Mouse (Mus musculus) kidney, postnatal 0 days (tissue): ENCODE results near the gene Tomm7. TPM values are rescaled to one million over a fixed set of nuclear protein-coding genes. Genes with fewer than 3 reads are reported as not detected.
"Not testable (repeated sequence)": the region's sequence is repeated elsewhere in the genome, so short reads cannot be mapped to it uniquely, and the experiment has no call there.

Experiments used
- ATAC-seq: fragments of 200-750 bp; cut with Nextera tagmentation; replicated peaks from 2 replicates; pipeline ENCODE4 v1.8.0; 2017; ENCODE audit warnings: low read depth, moderate number of reproducible peaks, moderate TSS enrichment, moderate library complexity; ENCODE audit not compliant: low FRiP score
- DNase-seq: peaks from one replicate; pipeline ENCODE4 v3.0.0-alpha.2; 2016; ENCODE audit warnings: low spot score
- H3K27ac ChIP-seq: fragments of 300-500 bp; sonication (generic); 2 replicates; pipeline ENCODE4 v1.5.1; 2014; ENCODE audit warnings: mild to moderate bottlenecking
- H3K27me3 ChIP-seq: fragments of 300-500 bp; sonication (generic); 2 replicates; pipeline ENCODE4 v1.6.1; 2014; ENCODE audit warnings: low read length, mixed read lengths; ENCODE audit not compliant: insufficient read depth
- H3K36me3 ChIP-seq: fragments of 300-500 bp; sonication (generic); 2 replicates; pipeline ENCODE4 v1.6.1; 2014; ENCODE audit warnings: low read length, mixed read lengths; ENCODE audit not compliant: insufficient read depth
- H3K4me1 ChIP-seq: fragments of 300-500 bp; sonication (generic); replicated peaks from 2 replicates; pipeline ENCODE4 v1.6.1; 2014; ENCODE audit warnings: antibody characterized with exemption, low read length, mixed read lengths; ENCODE audit not compliant: insufficient read depth
- H3K4me2 ChIP-seq: fragments of 300-500 bp; sonication (generic); 2 replicates; pipeline ENCODE4 v1.6.1; 2014; ENCODE audit warnings: mild to moderate bottlenecking, low read length, moderate library complexity, mixed read lengths
- H3K4me3 ChIP-seq: fragments of 300-500 bp; sonication (generic); replicated peaks from 2 replicates; pipeline ENCODE4 v1.5.1; 2014; ENCODE audit warnings: low read depth, low read length
- H3K9ac ChIP-seq: fragments of 300-500 bp; sonication (generic); 2 replicates; pipeline ENCODE4 v1.6.1; 2014; ENCODE audit warnings: low read depth, low read length
- H3K9me3 ChIP-seq: fragments of 300-500 bp; sonication (generic); replicated peaks from 2 replicates; pipeline ENCODE4 v1.6.1; 2016; ENCODE audit warnings: low read length, inconsistent platforms, mixed read lengths
- CTCF ChIP-seq: IDR thresholded peaks from 2 replicates; pipeline ENCODE4 v1.5.1; 2016; ENCODE audit warnings: antibody characterized with exemption, low read depth, mild to moderate bottlenecking, moderate library complexity
- WGBS: fragments of 180-500 bp; shearing (Covaris S2); extraction: QIAGEN DNeasy Blood & Tissue Kit; methylation state at CpG from one replicate; pipeline ENCODE4 v1.1.7; 2014; 5-methylcytosine and 5-hydroxymethylcytosine counted together
- polyA plus RNA-seq: library from polyadenylated mRNA; unstranded; fragments of >200 nt; fragmentation: Nextera tagmentation; extraction: Ambion mirVana; gene quantifications from 2 replicates; pipeline ENCODE4 v1.2.1, GENCODE M21; 2015

Gene Tomm7
- polyA plus RNA-seq, 1 experiment from 2014 or later: 137 TPM

GRCm38 (mm10) chr5:23872586-23872985 lies 28.6 kb upstream of the Tomm7 start:
- no peaks in the 10 kb centered on the region for H3K9me3 ChIP-seq
- no peak for DNase-seq
- ATAC-seq: no peak
- no peak for TF ChIP-seq CTCF
- no peak overlapping the region for H3K4me3 ChIP-seq
- H3K27me3 ChIP-seq: no peaks in the 10 kb centered on the region
- H3K4me1 ChIP-seq: no peaks in the 10 kb centered on the region
- no peak overlapping the region for H3K9ac ChIP-seq
- H3K36me3 ChIP-seq: no peaks in the 10 kb centered on the region
- WGBS: 68% methylated on average over 6 of the region's 6 CpGs
- H3K27ac ChIP-seq: no peak overlapping the region
- no peak overlapping the region for H3K4me2 ChIP-seq

GRCm38 (mm10) chr5:23871323-23871722 lies 27.4 kb upstream of the Tomm7 start:
- H3K27ac ChIP-seq, H3K4me1 ChIP-seq, DNase-seq, ATAC-seq, H3K9ac ChIP-seq, H3K4me3 ChIP-seq, H3K4me2 ChIP-seq, H3K36me3 ChIP-seq, H3K9me3 ChIP-seq, H3K27me3 ChIP-seq: not testable (repeated sequence)
- WGBS: 84% methylated on average over 2 of the region's 2 CpGs

DNA sequence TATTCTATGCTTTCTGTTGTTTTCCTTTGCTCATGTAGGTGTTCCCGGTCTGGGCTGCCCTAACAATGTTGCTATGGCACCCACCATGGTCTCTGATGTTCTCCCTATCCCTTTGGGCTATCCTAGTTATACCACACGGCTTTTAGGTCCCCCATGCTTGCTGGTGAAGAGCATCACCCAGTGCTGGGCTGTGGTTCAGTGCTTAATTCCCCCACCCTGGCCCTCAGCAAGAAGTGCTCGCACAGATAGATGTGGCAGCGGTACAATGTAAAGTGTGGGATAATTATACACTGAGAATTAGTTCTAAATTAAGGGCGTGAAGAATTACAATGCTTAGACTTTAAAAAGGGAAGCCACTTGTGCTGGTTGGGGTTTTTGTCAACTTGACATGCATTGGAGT lies 22.0 kb upstream of the Tomm7 start:
- no peak for TF ChIP-seq CTCF
- no peaks in the 10 kb centered on the region for H3K9me3 ChIP-seq
- ATAC-seq (no peak), DNase-seq (no peak)
- no peak overlapping the region for H3K4me2 ChIP-seq
- no peaks in the 10 kb centered on the region for H3K27me3 ChIP-seq
- no peak overlapping the region for H3K4me3 ChIP-seq
- WGBS: 89% methylated on average over 5 of the region's 5 CpGs
- no peaks in the 10 kb centered on the region for H3K4me1 ChIP-seq
- H3K36me3 ChIP-seq: no peaks in the 10 kb centered on the region
- H3K27ac ChIP-seq: no peak overlapping the region
- no peak overlapping the region for H3K9ac ChIP-seq

DNA sequence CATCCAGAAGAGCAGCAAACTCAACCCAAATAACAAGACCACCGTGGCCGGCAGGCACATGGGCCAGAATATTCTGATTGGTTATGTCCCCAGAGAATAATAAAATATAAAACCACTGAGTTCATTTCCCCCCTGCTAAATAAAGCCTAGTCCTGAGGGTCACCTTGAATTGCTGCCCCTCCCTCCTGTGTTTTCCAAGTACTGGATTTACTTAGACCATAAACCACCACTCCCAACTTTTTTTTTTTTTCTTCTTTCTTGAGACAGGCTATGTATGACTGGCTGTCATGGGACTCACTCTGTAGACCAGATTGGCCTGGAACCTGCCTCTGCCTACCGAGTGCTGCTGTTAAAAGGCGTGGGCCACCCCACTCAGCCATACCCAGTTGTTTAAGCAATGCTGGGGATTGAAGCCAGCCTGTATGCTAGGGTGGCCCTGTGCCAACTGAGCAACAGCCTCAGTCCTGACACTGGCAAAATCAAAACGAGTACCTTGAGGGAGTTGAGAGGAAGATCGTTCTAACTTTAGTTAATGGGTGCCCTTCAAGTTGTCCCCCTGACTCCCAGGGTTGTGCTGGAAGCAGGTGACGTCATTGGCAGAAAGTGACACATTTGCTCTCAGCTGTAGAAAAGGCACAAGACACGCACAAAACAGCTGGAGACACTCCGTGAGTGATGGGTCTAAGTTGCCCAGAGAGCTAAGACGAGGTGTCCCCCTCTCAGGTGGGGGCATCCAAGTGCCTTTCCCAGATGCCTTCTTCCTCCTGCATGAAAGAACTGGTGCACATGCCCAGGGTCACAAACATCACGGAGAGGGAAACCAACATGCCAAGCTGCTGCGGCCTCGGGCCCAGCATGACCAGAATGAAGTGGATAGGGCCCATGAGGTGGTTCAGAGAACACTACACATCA lies 20.3 kb upstream of the Tomm7 start:
- DNase-seq: peak; percentile 9
- H3K27ac ChIP-seq: no peak overlapping the region
- 0 out of 2 replicates have a peak, but pooled peaks have one; percentile 33 for ATAC-seq
- no peaks in the 10 kb centered on the region for H3K9me3 ChIP-seq
- H3K4me1 ChIP-seq: no peaks in the 10 kb centered on the region
- no peaks in the 10 kb centered on the region for H3K36me3 ChIP-seq
- H3K9ac ChIP-seq: no peak overlapping the region
- H3K4me3 ChIP-seq: no peak overlapping the region
- no peak overlapping the region for H3K4me2 ChIP-seq
- H3K27me3 ChIP-seq: no peaks in the 10 kb centered on the region
- 76% methylated on average over 13 of the region's 13 CpGs for WGBS
- TF ChIP-seq CTCF: no peak

GRCm38 (mm10) chr5:23863166-23864053 lies 19.4 kb upstream of the Tomm7 start:
- peak; percentile 8 for DNase-seq
- Histone ChIP-seq H3K36me3 (no peaks in the 10 kb centered on the region), H3K4me2 (no peak overlapping the region), H3K4me1 (no peaks in the 10 kb centered on the region), H3K9me3 (no peaks in the 10 kb centered on the region), H3K9ac (no peak overlapping the region), H3K27me3 (no peaks in the 10 kb centered on the region), H3K27ac (no peak overlapping the region), H3K4me3 (no peak overlapping the region)
- WGBS: 77% methylated on average over 7 of the region's 7 CpGs
- no peak for TF ChIP-seq CTCF
- ATAC-seq: no peak

- H3K4me3 ChIP-seq: no peak overlapping the region
- DNase-seq (peak; percentile 49), ATAC-seq (no peak)
- H3K4me2 ChIP-seq: no peak overlapping the region
- H3K4me1 ChIP-seq: no peaks in the 10 kb centered on the region
- no peak for TF ChIP-seq CTCF
- H3K9me3 ChIP-seq: no peaks in the 10 kb centered on the region
- H3K9ac ChIP-seq: no peak overlapping the region
- H3K27me3 ChIP-seq: no peaks in the 10 kb centered on the region
- WGBS: 50% methylated on average over 5 of the region's 5 CpGs
- no peak overlapping the region for H3K27ac ChIP-seq
- no peaks in the 10 kb centered on the region for H3K36me3 ChIP-seq
Measured at GRCm38 (mm10) chr5:23862291-23862690, 18.3 kb upstream of the Tomm7 start.
